Comparison of ENCODE assay signal across 24 mouse cellular contexts in genomic region chr7:44810819-44811557, GRCm38 (mm10). TPM values are rescaled to one million over a fixed set of nuclear protein-coding genes. Genes with fewer than 3 reads are reported as not detected.
DNase-seq lines count a peak whose midpoint lies in the region; ATAC-seq and TF ChIP-seq lines count a peak whose summit lies in the region.
"Had no signal": no experiment of that assay in that cellular context is flagged by ENCODE, and none has a peak within 500 bp of the region (broad histone marks: within the 10 kb centered on the region; RNA-seq: fewer than 3 reads in every experiment).

No protein-coding gene starts in this region.

- intact Hi-C loops in heart, postnatal 10 days (cut with DNase I) = loop anchor here (5.0 kb wide), 1 partner anchor 39 kb away; no protein-coding TSS in a partner anchor

- no peak overlapping the region for H3K4me3 ChIP-seq in heart, embryonic 10.5 days
- H3K4me3 ChIP-seq in liver, adult 2 months (ENCODE audit: insufficient read depth, low read depth, low read length) = no peak overlapping the region
- no peak overlapping the region for H3K4me3 ChIP-seq in liver, embryonic 11.5 days (ENCODE audit: low read depth, low read length)
- no peak overlapping the region for H3K4me3 ChIP-seq in stomach, postnatal 0 days (ENCODE audit: low read depth, low read length)
- no peak overlapping the region for H3K4me3 ChIP-seq in midbrain, embryonic 14.5 days (replicated peaks; ENCODE audit: low read depth, low read length)
- H3K4me3 ChIP-seq: embryonic facial prominence, embryonic 10.5 days; forebrain, embryonic 10.5 days; hindbrain, embryonic 12.5 days; lung, embryonic 15.5 days had no signal

- H3K4me2 ChIP-seq in liver, embryonic 11.5 days = no peak overlapping the region
- H3K4me2 ChIP-seq in stomach, postnatal 0 days (replicated peaks; ENCODE audit: low read depth) = no peak overlapping the region
- H3K4me2 ChIP-seq in midbrain, embryonic 14.5 days (ENCODE audit: low read length) = no peak overlapping the region
- H3K4me2 ChIP-seq: heart, embryonic 11.5 days; hindbrain, embryonic 12.5 days; lung, embryonic 15.5 days had no signal

- TF ChIP-seq EP300 in stomach, postnatal 0 days (optimal IDR thresholded peaks at IDR 0.05) = no peak

- no peak for ATAC-seq in liver, embryonic 11.5 days (replicated peaks; ENCODE audit: low FRiP score)
- ATAC-seq in stomach, postnatal 0 days (ENCODE audit: low FRiP score, low TSS enrichment) = no peak
- no peak for ATAC-seq in midbrain, embryonic 14.5 days (ENCODE audit: low FRiP score, low TSS enrichment)
- ATAC-seq: activated CD4-positive, CD25-positive, alpha-beta regulatory T cell, adult 4 months; forebrain, postnatal 0 days; midbrain, embryonic 16.5 days had no signal

- WGBS in heart, embryonic 10.5 days = 81% methylated on average over 7 of the region's 7 CpGs
- 80% methylated on average over 7 of the region's 7 CpGs for WGBS in liver, adult 2 months
- 81% methylated on average over 7 of the region's 7 CpGs for whole genome bisulfite sequencing in liver, embryonic 11.5 days
- WGBS in stomach, postnatal 0 days = 87% methylated on average over 7 of the region's 7 CpGs
- 92% methylated on average over 7 of the region's 7 CpGs for WGBS in midbrain, embryonic 14.5 days

- TF ChIP-seq CTCF in liver, adult 2 months (IDR thresholded peaks at IDR 0.05; ENCODE audit: low read depth, low read length) = no peak
- no peak for TF ChIP-seq CTCF in stomach, postnatal 0 days (IDR thresholded peaks at IDR 0.05; ENCODE audit: low read depth)

- TF ChIP-seq POLR2A in liver, adult 2 months (IDR thresholded peaks at IDR 0.05; ENCODE audit: extremely low read depth, insufficient read depth, low read length) = no peak

- peaks cover 23% of the 10 kb centered on the region; the same call in 1 of the 2 replicates for H3K36me3 ChIP-seq in heart, embryonic 10.5 days
- H3K36me3 ChIP-seq in liver, adult 2 months (ENCODE audit: control insufficient read depth, insufficient read depth, low read length) = peaks cover 22% of the 10 kb centered on the region
- peaks cover 8% of the 10 kb centered on the region for H3K36me3 ChIP-seq in liver, embryonic 11.5 days (ENCODE audit: control insufficient read depth, insufficient read depth, low read length)
- H3K36me3 ChIP-seq in stomach, postnatal 0 days (ENCODE audit: control insufficient read depth, insufficient read depth, low read length) = no peaks in the 10 kb centered on the region
- H3K36me3 ChIP-seq in midbrain, embryonic 14.5 days (ENCODE audit: control insufficient read depth, insufficient read depth, low read length) = no peaks in the 10 kb centered on the region

- H3K27ac ChIP-seq in heart, embryonic 10.5 days = no peak overlapping the region
- no peak overlapping the region for H3K27ac ChIP-seq in liver, adult 2 months (replicated peaks; ENCODE audit: insufficient read depth, low read depth, low read length)
- no peak overlapping the region for H3K27ac ChIP-seq in liver, embryonic 11.5 days (ENCODE audit: low read depth, low read length)
- H3K27ac ChIP-seq in stomach, postnatal 0 days (replicated peaks) = no peak overlapping the region
- no peak overlapping the region for H3K27ac ChIP-seq in midbrain, embryonic 14.5 days (replicated peaks; ENCODE audit: low read depth, low read length)
- H3K27ac ChIP-seq: embryonic facial prominence, embryonic 10.5 days; forebrain, embryonic 10.5 days; hindbrain, embryonic 12.5 days; liver, embryonic 14.5 days; lung, embryonic 15.5 days; macrophage had no signal

- H3K79me2 ChIP-seq in liver, adult 2 months (ENCODE audit: control insufficient read depth, insufficient read depth, low read length) = no peaks in the 10 kb centered on the region; the same call in 1 of the 2 replicates

- DNase-seq in heart, embryonic 10.5 days (ENCODE audit: low spot score) = peak; percentile 60
- DNase-seq in heart, postnatal 10 days = no peak
- DNase-seq in liver, adult 2 months (ENCODE audit: extremely low read depth, low read depth, low spot score) = peak; percentile 30
- no peak for DNase-seq in liver, embryonic 11.5 days (ENCODE audit: low spot score)
- peak; percentile 4 for DNase-seq in urinary bladder, adult 2 months (ENCODE audit: low spot score)
- no peak for DNase-seq in urinary bladder, postnatal 25 days (ENCODE audit: low spot score)
- DNase-seq in stomach, postnatal 0 days (ENCODE audit: low spot score) = peak; percentile 10
- no peak for DNase-seq in midbrain, embryonic 14.5 days
- DNase-seq: adrenal gland, adult 8-10 months; cerebellum, adult 11-12 months; forebrain, postnatal 0 days; gastrocnemius, postnatal 25 days; kidney, adult 18-20 months; left cerebral cortex, postnatal 4 days; thymus, postnatal 25 days had no signal

- H3K9ac ChIP-seq in liver, adult 2 months (ENCODE audit: low read depth, low read length) = no peak overlapping the region
- no peak overlapping the region for H3K9ac ChIP-seq in liver, embryonic 11.5 days (ENCODE audit: low read depth, low read length)
- H3K9ac ChIP-seq in stomach, postnatal 0 days (ENCODE audit: low read length) = no peak overlapping the region
- H3K9ac ChIP-seq in midbrain, embryonic 14.5 days (replicated peaks; ENCODE audit: low read length) = no peak overlapping the region
- H3K9ac ChIP-seq: forebrain, postnatal 0 days; hindbrain, embryonic 12.5 days; liver, embryonic 14.5 days; lung, embryonic 15.5 days had no signal

- H3K4me1 ChIP-seq in heart, embryonic 10.5 days = peaks cover 10% of the 10 kb centered on the region
- peaks cover 13% of the 10 kb centered on the region for H3K4me1 ChIP-seq in liver, adult 2 months (ENCODE audit: control insufficient read depth, insufficient read depth, low read length)
- H3K4me1 ChIP-seq in liver, embryonic 11.5 days (replicated peaks; ENCODE audit: control insufficient read depth, insufficient read depth, low read length) = peaks cover 5% of the 10 kb centered on the region
- H3K4me1 ChIP-seq in stomach, postnatal 0 days (replicated peaks; ENCODE audit: control insufficient read depth, insufficient read depth) = 0 out of 2 replicates have a peak, but pooled peaks cover 4% of the 10 kb centered on the region
- H3K4me1 ChIP-seq in midbrain, embryonic 14.5 days (ENCODE audit: control insufficient read depth, insufficient read depth, low read length) = 0 out of 2 replicates have a peak, but pooled peaks cover 8% of the 10 kb centered on the region

- no peaks in the 10 kb centered on the region for H3K27me3 ChIP-seq in heart, embryonic 10.5 days (ENCODE audit: insufficient read depth, poor library complexity, severe bottlenecking)
- H3K27me3 ChIP-seq in liver, adult 2 months (ENCODE audit: control insufficient read depth, insufficient read depth, low read length) = no peaks in the 10 kb centered on the region
- H3K27me3 ChIP-seq in liver, embryonic 11.5 days (replicated peaks; ENCODE audit: control insufficient read depth, insufficient read depth, low read length) = no peaks in the 10 kb centered on the region
- no peaks in the 10 kb centered on the region for H3K27me3 ChIP-seq in stomach, postnatal 0 days (ENCODE audit: control insufficient read depth, insufficient read depth, low read length)
- H3K27me3 ChIP-seq in midbrain, embryonic 14.5 days (ENCODE audit: control insufficient read depth, insufficient read depth, low read length) = no peaks in the 10 kb centered on the region
- H3K27me3 ChIP-seq: hindbrain, embryonic 12.5 days; lung, embryonic 15.5 days had no signal

- no peaks in the 10 kb centered on the region for H3K9me3 ChIP-seq in heart, embryonic 10.5 days
- H3K9me3 ChIP-seq in liver, embryonic 11.5 days (ENCODE audit: control insufficient read depth, low read length) = no peaks in the 10 kb centered on the region
- H3K9me3 ChIP-seq in stomach, postnatal 0 days (ENCODE audit: control insufficient read depth, low read length) = no peaks in the 10 kb centered on the region
- no peaks in the 10 kb centered on the region for H3K9me3 ChIP-seq in midbrain, embryonic 14.5 days (ENCODE audit: control insufficient read depth, low read length)
- H3K9me3 ChIP-seq: embryonic facial prominence, embryonic 10.5 days; forebrain, embryonic 10.5 days; hindbrain, embryonic 12.5 days; lung, embryonic 15.5 days had no signal

RNA-seq across cellular contexts. Expression of gene Nup62, which starts 4.9 kb away (rescaled TPM):
- 128 and 132 TPM in 2 replicates for polyA plus RNA-seq in heart, embryonic 10.5 days (2016; fragmentation: Nextera tagmentation; extraction: Ambion mirVana)
- 10 to 100 TPM; 44.3 to 45.1 TPM for total RNA-seq in heart, postnatal 10 days (2021)
- total RNA-seq in liver, adult 2 months (2014; rRNA removed) = 4.0 and 5.4 TPM in 2 replicates
- polyA plus RNA-seq in liver, adult 2 months (2012; rRNA removed) = 20.4 and 20.6 TPM in 2 replicates
- polyA plus RNA-seq in liver, embryonic 11.5 days (2014; fragmentation: Nextera tagmentation; extraction: Ambion mirVana) = 85.7 and 91.4 TPM in 2 replicates
- 30.5 and 34.7 TPM in 2 replicates for polyA plus RNA-seq in urinary bladder, adult 2 months (2012; rRNA removed)
- polyA plus RNA-seq in stomach, postnatal 0 days (2015; fragmentation: Nextera tagmentation; extraction: Ambion mirVana) = 33.4 and 34.9 TPM in 2 replicates
- polyA plus RNA-seq in midbrain, embryonic 14.5 days (2014; fragmentation: Nextera tagmentation; extraction: Ambion mirVana) = 29.1 and 35.2 TPM in 2 replicates

RNA-seq across cellular contexts. Expression of gene Il4i1, which starts 5.2 kb away (rescaled TPM):
- polyA plus RNA-seq in heart, embryonic 10.5 days (2016; fragmentation: Nextera tagmentation; extraction: Ambion mirVana) = 0.41 and 1.3 TPM in 2 replicates
- total RNA-seq in heart, postnatal 10 days (2021) = 1 to 10 TPM; 1.3 to 1.8 TPM
- total RNA-seq in liver, adult 2 months (2014; rRNA removed) = 0.60 and 0.65 TPM in 2 replicates
- 0.85 and 1.7 TPM in 2 replicates for polyA plus RNA-seq in liver, adult 2 months (2012; rRNA removed)
- polyA plus RNA-seq in liver, embryonic 11.5 days (2014; fragmentation: Nextera tagmentation; extraction: Ambion mirVana) = 1.3 and 2.9 TPM in 2 replicates
- 1.7 and 2.5 TPM in 2 replicates for polyA plus RNA-seq in urinary bladder, adult 2 months (2012; rRNA removed)
- 0.69 and 0.75 TPM in 2 replicates for polyA plus RNA-seq in stomach, postnatal 0 days (2015; fragmentation: Nextera tagmentation; extraction: Ambion mirVana)
- polyA plus RNA-seq in midbrain, embryonic 14.5 days (2014; fragmentation: Nextera tagmentation; extraction: Ambion mirVana) = 0.97 and 1.4 TPM in 2 replicates

RNA-seq across cellular contexts. Expression of gene Atf5, which starts 5.5 kb away (rescaled TPM):
- polyA plus RNA-seq in heart, embryonic 10.5 days (2016; fragmentation: Nextera tagmentation; extraction: Ambion mirVana) = 1.7 and 3.3 TPM in 2 replicates
- total RNA-seq in heart, postnatal 10 days (2021) = 10 to 100 TPM; 50.4 to 51.3 TPM
- 22.9 and 43.9 TPM in 2 replicates for total RNA-seq in liver, adult 2 months (2014; rRNA removed)
- 727 and 964 TPM in 2 replicates for polyA plus RNA-seq in liver, adult 2 months (2012; rRNA removed)
- 3.9 and 4.2 TPM in 2 replicates for polyA plus RNA-seq in liver, embryonic 11.5 days (2014; fragmentation: Nextera tagmentation; extraction: Ambion mirVana)
- polyA plus RNA-seq in urinary bladder, adult 2 months (2012; rRNA removed) = 43.4 and 63.6 TPM in 2 replicates
- 7.3 and 7.7 TPM in 2 replicates for polyA plus RNA-seq in stomach, postnatal 0 days (2015; fragmentation: Nextera tagmentation; extraction: Ambion mirVana)
- polyA plus RNA-seq in midbrain, embryonic 14.5 days (2014; fragmentation: Nextera tagmentation; extraction: Ambion mirVana) = 2.2 and 2.8 TPM in 2 replicates

RNA-seq across cellular contexts. Expression of gene Akt1s1, which starts 37.8 kb away (rescaled TPM):
- polyA plus RNA-seq in heart, embryonic 10.5 days (2016; fragmentation: Nextera tagmentation; extraction: Ambion mirVana) = 102 and 103 TPM in 2 replicates
- total RNA-seq in heart, postnatal 10 days (2021) = 10 to 100 TPM; 76.8 to 78.4 TPM
- total RNA-seq in liver, adult 2 months (2014; rRNA removed) = 23.9 and 35.4 TPM in 2 replicates
- polyA plus RNA-seq in liver, adult 2 months (2012; rRNA removed) = 93.9 and 106 TPM in 2 replicates
- 46.5 and 53.9 TPM in 2 replicates for polyA plus RNA-seq in liver, embryonic 11.5 days (2014; fragmentation: Nextera tagmentation; extraction: Ambion mirVana)
- polyA plus RNA-seq in urinary bladder, adult 2 months (2012; rRNA removed) = 93.8 and 99.5 TPM in 2 replicates
- 70.8 and 75.2 TPM in 2 replicates for polyA plus RNA-seq in stomach, postnatal 0 days (2015; fragmentation: Nextera tagmentation; extraction: Ambion mirVana)
- polyA plus RNA-seq in midbrain, embryonic 14.5 days (2014; fragmentation: Nextera tagmentation; extraction: Ambion mirVana) = 61.9 and 63.7 TPM in 2 replicates

RNA-seq across cellular contexts. Expression of gene Tbc1d17, which starts 37.9 kb away (rescaled TPM):
- 56.9 and 67.3 TPM in 2 replicates for polyA plus RNA-seq in heart, embryonic 10.5 days (2016; fragmentation: Nextera tagmentation; extraction: Ambion mirVana)
- total RNA-seq in heart, postnatal 10 days (2021) = 10 to 100 TPM; 38.4 to 44.7 TPM
- total RNA-seq in liver, adult 2 months (2014; rRNA removed) = 20.2 and 31.5 TPM in 2 replicates
- 81.1 and 91.6 TPM in 2 replicates for polyA plus RNA-seq in liver, adult 2 months (2012; rRNA removed)
- 50.5 and 53.3 TPM in 2 replicates for polyA plus RNA-seq in liver, embryonic 11.5 days (2014; fragmentation: Nextera tagmentation; extraction: Ambion mirVana)
- polyA plus RNA-seq in urinary bladder, adult 2 months (2012; rRNA removed) = 67.3 and 68.9 TPM in 2 replicates
- polyA plus RNA-seq in stomach, postnatal 0 days (2015; fragmentation: Nextera tagmentation; extraction: Ambion mirVana) = 45.4 and 48.0 TPM in 2 replicates
- polyA plus RNA-seq in midbrain, embryonic 14.5 days (2014; fragmentation: Nextera tagmentation; extraction: Ambion mirVana) = 107 and 122 TPM in 2 replicates

Comparison
In these comparisons a context has a peak if more than half of its experiments do, and no peak if none do; other contexts are left out.
1. DNase-seq: peak in heart, embryonic 10.5 days (single experiment), liver, adult 2 months (single experiment), urinary bladder, adult 2 months (single experiment) and stomach, postnatal 0 days (single experiment); none in heart, postnatal 10 days (0 of 2), liver, embryonic 11.5 days (single experiment), urinary bladder, postnatal 25 days (single experiment) and midbrain, embryonic 14.5 days (single experiment).
2. RNA of gene Atf5, which starts 5.5 kb away (polyA plus RNA-seq): 727 to 964 TPM in liver, adult 2 months; 43.4 to 63.6 TPM in urinary bladder, adult 2 months, 7.3 to 7.7 TPM in stomach, postnatal 0 days, 3.9 to 4.2 TPM in liver, embryonic 11.5 days, 1.7 to 3.3 TPM in heart, embryonic 10.5 days and 2.2 to 2.8 TPM in midbrain, embryonic 14.5 days; every median in the first group is over 10 times any median in the second.